Mouse (Mus musculus) cortical plate, adult 2 months (tissue): ENCODE results near the gene Akap7.

Experiments used
- CTCF ChIP-seq: fragments of 200-500 bp; IDR thresholded peaks from 2 replicates; pipeline ENCODE4 v1.5.1; 2011; ENCODE audit warnings: mild to moderate bottlenecking, control low read depth, low read length; ENCODE audit not compliant: insufficient read depth; ENCODE audit errors: extremely low read depth
- POLR2A ChIP-seq: fragments of 200-500 bp; IDR thresholded peaks from 2 replicates; pipeline ENCODE4 v1.6.1; 2011; ENCODE audit warnings: mild to moderate bottlenecking, low read length, control low read depth; ENCODE audit not compliant: insufficient read depth; ENCODE audit errors: extremely low read depth

DNA sequence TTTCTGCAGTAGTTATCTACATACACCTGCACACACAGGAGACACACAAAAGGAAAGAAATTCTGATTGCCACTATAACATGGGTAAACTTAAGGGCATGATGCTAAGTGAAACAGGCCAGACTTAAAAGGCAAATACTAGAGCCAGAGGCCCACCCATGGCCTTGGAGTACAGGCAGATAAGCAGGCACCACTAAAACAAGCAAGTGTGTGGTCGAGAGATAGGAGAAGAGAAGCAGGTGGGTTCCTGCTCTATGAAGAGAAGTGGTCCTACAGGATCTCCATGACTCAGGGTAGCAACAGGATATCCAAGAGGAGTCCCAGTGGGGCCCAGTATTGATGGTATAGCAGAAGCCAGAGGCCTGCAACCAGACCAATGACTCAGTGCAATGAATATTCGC is 54.2 kb downstream of the Akap7 start:
- TF ChIP-seq CTCF = no peak
- no peak for TF ChIP-seq POLR2A
